Mouse (Mus musculus) CD4-positive naive resting alpha-beta T cell, adult 57 days (primary cell): Measurements from ENCODE around the gene 1110008P14Rik. TPM values are rescaled to one million over a fixed set of nuclear protein-coding genes. Genes with fewer than 3 reads are reported as not detected.

Experiments used
- total RNA-seq: library from RNA; stranded (reverse); gene quantifications from one replicate; pipeline ENCODE4 v1.2.4, GENCODE M21; 2023

Gene 1110008P14Rik
- total RNA-seq, result 29.9 TPM

DNA sequence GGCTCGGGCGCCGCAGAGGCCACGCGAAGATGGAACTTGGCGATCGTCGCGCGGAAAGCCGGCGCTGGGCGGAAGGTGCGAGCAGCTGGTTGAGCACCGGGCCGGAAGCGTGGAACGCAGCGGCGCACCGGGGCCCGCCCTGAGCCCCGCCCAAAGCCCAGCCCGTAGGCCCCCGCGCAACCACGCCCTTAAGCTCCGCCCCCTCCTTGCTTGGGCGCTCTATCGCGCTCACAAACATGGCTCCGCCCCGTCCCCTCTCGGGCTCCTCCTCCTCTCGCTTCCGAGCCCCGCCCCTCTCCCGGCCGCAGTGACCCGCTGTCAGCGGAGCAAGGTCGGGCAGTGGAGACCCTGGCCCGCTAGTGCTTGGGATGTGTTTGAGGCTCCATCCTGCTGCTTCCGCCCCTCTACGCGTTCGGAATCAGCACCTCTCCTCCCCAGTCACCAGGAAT is at the start of gene 1110008P14Rik:
1110008P14Rik (minus strand) TSS at position 164 of the 449 bp plus-strand sequence.

DNA sequence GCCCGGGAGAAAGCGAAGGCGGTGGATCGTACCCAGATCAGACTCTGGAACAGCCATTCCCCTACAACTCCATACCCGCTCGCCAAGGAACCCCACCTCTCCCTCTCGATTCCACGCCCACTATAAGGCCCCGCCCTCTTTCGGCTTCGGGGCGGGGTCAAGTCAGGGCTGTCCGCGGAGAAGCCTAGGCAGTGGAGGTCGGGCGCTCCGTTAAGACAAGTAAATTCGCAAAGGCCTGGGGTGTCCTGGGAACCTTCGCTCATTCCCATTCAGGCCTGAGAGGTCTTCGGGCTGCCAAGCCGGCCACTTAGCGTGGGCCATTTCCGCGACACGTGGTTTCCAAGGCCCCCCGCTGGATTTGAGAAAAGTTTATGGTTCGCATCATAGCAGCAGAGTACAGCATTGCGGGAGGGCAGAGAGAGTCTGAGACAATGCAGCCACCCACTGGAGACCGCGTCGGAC is 13.8 kb upstream of the 1110008P14Rik start, which contains the start of gene Ptges2:
Ptges2 (plus strand) TSS at position 413 of the 462 bp plus-strand sequence.

GRCm38 (mm10) chr2:32387706-32388490 is 6.2 kb upstream of the 1110008P14Rik start, which contains the start of gene Lcn2:
Lcn2 (minus strand) TSS chr2:32388252.

DNA sequence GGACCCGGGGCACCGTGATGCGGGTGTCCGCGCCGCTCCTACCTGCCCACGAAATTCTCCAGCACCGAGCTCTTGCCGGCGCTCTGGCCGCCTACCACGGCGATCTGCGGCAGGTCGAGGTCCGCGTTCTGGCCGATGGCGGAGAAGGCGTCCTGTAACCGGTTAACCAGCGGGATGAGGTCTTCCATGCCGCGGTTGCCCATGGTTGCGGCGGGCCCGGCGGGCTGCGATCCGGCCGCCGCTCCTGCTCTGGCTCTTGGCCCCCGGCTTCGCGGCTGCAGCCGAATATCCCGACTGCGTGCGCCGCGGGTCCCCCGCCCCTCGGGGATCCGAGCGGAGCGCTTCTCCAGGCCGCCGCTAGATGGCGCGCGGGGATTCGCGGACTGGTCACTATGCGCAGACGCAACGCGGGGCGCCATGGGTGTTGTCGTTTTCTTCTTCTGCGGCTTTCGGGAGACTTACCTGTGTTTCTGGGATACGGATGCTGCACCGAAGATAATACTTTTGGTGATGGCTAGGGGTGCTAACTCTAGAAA is 28.7 kb downstream of the 1110008P14Rik start, which contains the start of gene Dnm1:
Dnm1 (minus strand) TSS at position 332 of the 536 bp plus-strand sequence.

DNA sequence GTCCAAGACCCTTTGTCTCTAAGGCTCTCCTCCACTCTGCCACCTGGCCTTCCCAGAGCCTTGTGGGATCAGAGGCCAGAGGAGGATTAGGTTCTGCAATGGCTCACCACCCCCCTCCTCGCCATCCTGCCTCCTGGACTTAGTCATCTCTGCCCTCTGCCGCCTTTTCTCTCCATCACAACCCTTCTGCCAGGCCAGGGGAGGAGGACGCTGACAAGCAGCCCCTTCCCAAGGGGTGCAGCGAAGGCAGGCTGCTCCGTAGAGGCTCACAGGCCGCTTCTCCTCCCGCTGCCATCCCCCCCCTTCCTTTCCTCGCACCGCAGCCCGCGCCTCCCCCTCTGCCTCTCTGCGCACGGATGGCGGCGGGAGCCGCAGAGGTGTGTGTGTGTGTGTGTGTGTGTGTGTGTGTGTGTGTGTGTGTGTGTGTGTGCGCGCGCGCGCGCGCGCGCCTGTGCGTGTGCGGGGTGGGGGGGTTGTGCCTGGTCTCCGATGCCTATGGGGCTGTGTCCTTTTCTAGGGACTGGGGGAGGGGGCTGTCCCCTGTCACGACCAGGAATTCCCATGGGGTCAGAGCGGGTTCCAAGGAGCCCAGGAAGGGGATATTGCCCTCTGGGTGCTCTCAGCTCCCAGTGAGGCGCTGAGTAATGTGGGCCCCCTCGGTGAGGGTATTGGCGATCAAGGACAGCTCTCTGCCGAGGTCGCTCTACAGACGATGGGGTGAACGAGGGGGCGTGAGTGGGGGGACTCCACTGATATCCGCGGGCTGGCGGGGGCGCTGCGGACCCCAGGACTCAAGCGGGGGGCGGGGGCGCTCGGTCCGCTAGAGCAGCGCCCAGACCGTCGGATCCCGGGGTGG is 29.4 kb downstream of the 1110008P14Rik start, which contains the start of gene Ciz1:
Ciz1 (plus strand) TSS at position 177 of the 856 bp plus-strand sequence.

Other genes starting within 250 kb of the 1110008P14Rik start
- gene Prrc2b, start 230.9 kb downstream of the 1110008P14Rik start, total RNA-seq, result 145 TPM
- 16.4 TPM for gene Pomt1, start 145.3 kb downstream of the 1110008P14Rik start, total RNA-seq
- gene Uck1, start 121.8 kb downstream of the 1110008P14Rik start, total RNA-seq, result 105 TPM
- gene Golga2, start 94.6 kb downstream of the 1110008P14Rik start, total RNA-seq, result 47.1 TPM
- gene Swi5, start 93.9 kb downstream of the 1110008P14Rik start, total RNA-seq, result 70.6 TPM
- gene Ciz1, start 29.6 kb downstream of the 1110008P14Rik start, total RNA-seq, result 122 TPM
- not detected for gene Dnm1, start 28.6 kb downstream of the 1110008P14Rik start, total RNA-seq
- gene Lcn2, start 6.3 kb upstream of the 1110008P14Rik start, total RNA-seq, result 3.1 TPM
- gene Ptges2, start 14.0 kb upstream of the 1110008P14Rik start, total RNA-seq, result 10.3 TPM
- gene Naif1, start 68.5 kb upstream of the 1110008P14Rik start, total RNA-seq, result 4.7 TPM
- gene Slc25a25, start 69.5 kb upstream of the 1110008P14Rik start, total RNA-seq, result 77.5 TPM
- gene Fam102a, start 153.4 kb upstream of the 1110008P14Rik start, total RNA-seq, result 188 TPM
- gene Dpm2, start 188.9 kb upstream of the 1110008P14Rik start, total RNA-seq, result 51.6 TPM
- gene Pip5kl1, start 192.9 kb upstream of the 1110008P14Rik start, total RNA-seq, result 2.3 TPM
- not detected for gene 9430097D07Rik, start 193.7 kb upstream of the 1110008P14Rik start, total RNA-seq
- gene St6galnac4, start 205.2 kb upstream of the 1110008P14Rik start, total RNA-seq, result 15.6 TPM
- 2.2 TPM for gene St6galnac6, start 217.8 kb upstream of the 1110008P14Rik start, total RNA-seq
- 0.77 TPM for gene Ak1, start 239.8 kb upstream of the 1110008P14Rik start, total RNA-seq